Mouse (Mus musculus) adrenal gland, postnatal 4 days (tissue): ENCODE measurements at regions not wholly inside any gene's neighbourhood (a gene's known extent, or its start where the extent isn't known, plus 50 kb on each side); places are given as distances from the start of the nearest gene placed in this dataset. TPM values are rescaled to one million over a fixed set of nuclear protein-coding genes. Genes with fewer than 3 reads are reported as not detected.
A peak's percentile ranks its signal among the peaks of the same experiment; 100 is the strongest.

ENCODE experiments used
- DNase-seq, 2 experiments: peaks; one replicate each; pipeline ENCODE4 v3.0.0; 2021 to 2022; ENCODE audit warnings: low spot score in 2 of 2, mixed read lengths in 2 of 2
- microRNA-seq: library from miRNA; unstranded; fragments of <30 nt; microRNA quantifications from one replicate; pipeline ENCODE4 v1.2.0, GENCODE M21; 2021

DNA sequence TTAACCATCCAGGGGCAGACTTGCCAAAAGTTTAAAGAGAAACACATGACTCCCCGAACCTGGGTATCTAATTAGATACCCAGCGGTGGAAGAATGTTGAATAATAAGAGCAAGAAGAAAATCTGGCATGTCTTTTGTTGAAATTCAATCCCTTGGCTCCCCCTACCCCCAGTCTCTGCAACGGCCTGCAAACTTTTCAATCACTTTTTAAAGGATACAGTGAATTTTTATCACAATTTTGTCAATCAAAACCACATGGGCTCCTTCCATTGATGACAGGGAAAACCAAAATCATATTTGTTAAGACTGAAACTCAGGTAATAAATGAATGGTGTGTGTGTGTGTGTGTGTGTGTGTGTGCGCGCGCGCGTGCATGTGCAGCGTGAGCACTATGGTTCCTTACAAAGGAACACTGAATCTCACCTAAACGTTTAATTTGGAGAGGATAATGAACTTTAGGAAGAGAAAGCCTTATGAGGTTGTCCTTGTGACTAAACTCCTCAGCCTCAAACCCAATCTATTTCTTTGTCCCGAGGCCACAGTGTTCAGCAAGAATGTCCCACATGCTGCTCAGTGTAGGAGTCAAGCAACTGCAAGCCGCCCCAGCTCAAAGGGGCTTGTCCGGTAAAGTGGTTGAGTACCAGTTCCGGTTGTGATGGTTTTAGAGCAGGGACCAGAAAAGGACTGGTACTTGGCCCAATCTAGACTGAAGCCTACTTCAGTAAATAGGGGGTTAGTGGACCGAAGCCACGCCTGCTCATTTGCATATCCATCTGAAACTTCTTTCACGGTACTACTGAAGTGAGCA, 91.0 kb upstream of the Zfhx3 start:
- no peak for DNase-seq

DNA sequence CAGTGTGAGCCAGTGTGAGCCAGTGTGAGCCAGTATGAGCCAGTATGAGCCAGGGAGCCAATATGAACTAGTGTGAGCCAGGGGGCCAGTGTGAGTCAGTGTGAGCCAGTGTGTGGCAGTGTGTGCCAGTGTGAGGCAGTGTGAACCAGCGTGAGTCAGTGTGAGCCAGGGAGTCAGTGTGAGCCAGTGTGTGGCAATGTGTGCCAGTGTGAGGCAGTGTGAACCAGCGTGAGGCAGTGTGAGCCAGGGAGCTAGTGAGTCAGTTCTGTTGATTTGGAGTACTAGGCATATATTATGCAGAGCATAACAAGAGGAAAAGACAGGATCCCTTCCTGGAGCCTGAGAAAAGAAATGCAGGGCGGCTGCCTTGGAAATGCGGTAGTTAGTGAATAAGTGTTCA, 82.7 kb upstream of the Zfhx3 start:
- DNase-seq = no peak

DNA sequence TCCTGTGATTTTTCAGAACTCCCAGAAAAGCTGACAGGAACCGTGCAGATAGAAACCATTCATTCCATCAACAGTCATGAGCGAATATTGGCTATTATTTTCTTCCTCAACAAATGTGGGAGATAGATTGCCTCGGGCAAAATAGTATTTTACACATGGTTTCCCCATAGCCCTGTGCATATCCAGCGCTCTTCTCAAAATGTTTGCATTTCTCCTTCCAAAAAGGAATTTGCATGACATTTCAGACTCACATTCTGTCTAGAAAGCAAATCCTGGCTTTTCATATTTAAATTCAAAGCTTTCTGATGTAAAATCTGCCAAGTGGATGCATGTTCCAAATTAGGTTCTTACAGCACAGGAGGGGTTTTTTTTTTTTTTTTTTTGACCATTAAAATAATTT, 82.2 kb upstream of the Zfhx3 start:
- DNase-seq = no peak

DNA sequence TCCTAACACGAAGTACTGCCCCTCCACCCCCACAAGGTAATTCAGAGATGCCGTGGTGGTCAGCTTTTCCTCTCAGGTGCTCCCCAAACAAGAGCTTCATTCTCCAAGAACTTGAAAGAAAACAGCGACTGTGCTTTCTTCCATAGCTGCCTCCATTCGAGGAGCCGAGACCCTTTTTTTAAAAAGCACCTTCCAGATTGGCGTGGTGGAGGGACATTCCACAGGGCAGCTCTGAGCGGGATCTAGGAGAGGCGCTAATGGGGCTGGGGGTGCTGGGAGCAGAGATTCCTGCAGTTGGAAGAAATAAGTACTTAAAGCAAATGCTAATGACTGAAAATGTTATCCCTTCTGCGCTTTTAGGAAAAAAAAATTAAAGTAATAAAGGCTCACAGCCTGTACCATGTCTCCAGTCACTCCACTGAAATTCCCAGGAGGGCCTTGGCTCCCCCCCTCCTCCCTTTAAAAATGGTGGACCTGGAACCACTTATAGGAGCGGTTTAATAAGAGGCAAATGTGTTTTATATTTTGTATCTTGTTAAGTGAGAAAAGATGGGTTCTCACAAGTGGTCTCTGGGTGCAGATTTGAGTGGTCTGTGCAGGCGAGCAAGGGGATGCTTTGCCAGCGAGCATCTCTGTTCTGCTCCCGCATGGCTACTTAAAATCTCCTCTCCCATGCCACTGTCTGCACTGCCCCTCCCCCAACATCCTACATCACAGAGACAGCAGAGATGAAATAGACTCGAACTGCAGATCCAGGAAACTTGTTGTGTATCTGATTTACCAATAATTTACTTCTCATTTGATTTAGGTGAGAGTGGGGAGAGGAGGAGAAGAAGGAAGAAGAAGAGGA, 77.4 kb upstream of the Zfhx3 start:
- DNase-seq = no peak

DNA sequence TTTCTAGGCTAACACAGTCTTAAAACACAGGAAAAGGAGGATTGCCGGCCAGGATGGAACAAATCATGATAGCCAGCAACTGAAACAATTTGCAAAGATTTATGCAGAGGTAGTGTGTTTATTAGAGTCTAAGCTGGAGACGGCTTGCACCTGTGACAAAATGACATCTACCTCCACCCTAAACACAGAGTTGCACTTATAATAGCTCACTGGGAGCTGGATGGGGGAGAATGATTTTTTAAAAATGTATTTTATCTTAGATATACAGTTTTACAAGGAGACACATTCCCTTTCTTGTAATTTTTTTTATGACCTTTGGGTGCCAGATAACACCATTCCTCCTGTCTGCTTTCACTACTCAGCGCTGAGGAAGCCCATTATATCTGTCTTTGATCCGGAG, 76.7 kb upstream of the Zfhx3 start:
- DNase-seq = no peak

DNA sequence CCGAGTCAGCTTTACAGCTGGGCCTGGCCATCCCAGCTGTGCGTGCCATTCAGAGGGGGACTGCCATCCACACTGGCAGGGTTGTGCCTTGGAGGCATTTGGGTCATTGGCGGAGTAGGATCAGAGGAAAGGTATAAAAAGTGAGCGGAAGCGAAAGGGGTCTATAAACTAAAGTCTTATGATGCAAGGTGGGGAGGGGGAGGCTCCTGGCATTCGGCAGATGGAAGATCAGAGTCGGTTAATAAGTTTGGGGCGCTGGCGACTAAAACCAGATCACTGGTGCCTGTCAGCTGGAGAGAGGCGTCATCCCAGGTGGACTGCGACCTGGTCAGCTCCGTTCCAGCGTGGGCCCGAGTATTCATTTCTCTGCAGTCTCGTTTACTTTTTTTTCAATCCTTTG, 70.7 kb upstream of the Zfhx3 start:
- DNase-seq = no peak

DNA sequence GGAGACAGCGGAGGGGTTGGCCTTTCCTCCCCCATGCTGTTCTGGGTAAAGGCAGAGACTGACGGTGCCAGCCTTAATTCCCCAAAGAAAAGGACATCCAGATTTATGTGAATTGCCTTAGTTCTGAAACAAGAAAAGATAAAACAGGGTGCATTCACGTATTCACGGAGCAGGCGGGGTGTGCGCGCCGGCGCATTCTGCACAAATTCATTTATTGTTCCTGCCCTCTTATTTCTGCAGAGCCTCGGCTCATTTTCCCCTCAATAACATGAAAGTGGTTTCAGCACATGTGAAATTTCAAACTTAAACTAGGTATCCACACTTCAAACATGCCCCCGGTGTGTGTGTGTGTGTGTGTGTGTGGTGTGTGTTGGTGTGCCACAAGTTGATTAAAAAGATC, 70.3 kb upstream of the Zfhx3 start:
- no peak for DNase-seq

DNA sequence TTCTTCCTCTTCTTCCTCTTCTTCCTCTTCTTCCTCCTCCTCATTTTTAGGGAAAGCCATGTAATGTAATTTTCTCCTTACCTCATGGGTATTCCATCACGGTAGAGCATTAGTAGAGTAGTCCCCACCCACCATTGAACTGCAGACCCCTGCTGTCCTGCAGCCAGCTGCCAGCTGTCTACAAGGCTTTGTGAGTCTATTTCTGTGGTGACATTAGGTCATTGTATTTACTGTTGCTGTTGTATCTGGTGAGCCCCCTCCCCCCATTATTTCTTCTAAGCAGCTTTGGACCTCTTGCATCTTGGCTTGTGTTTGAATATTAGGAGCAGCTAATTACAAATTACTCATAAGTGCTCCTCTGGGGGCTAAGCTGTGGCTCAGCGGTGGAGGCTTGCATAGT, 66.0 kb upstream of the Zfhx3 start:
- DNase-seq = no peak

DNA sequence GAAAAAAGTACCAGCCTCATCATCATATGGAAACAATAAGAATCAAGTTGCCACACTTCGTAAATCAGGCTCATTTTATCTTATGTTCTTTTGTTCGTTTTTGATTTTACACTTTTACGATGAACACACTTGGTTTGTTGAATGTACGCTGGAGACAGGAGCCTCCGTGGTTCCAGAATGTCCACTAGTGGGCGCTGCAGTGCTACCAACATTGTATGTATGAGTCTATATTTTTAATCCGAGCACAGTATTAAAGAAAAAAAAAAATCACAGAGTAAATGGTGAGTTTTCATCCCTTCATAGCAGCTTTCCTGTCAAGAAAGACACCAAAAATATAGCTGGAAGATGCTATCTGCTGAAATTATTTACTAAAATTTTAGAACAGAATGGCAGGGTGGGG, 60.6 kb upstream of the Zfhx3 start:
- peak; percentile 11 to 44 for DNase-seq

DNA sequence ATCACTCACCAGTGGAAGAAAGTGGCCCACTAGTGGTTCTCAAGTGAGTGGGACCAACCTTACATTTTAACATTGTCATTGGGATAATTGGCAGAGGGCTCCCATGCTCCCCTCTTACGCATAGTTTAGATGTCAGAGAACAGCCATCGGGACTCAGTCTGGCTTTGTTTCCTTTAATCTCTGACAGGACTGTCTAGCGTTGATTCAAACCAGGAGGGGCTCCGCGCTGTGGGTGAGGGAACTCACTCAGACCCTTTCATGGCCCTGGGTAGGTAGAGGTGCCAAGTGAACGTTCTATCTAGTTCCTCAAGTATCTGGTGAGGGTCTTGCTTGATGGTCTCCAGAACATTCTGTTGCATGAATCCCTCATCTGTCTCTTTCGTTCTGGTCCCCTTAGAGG, 56.9 kb upstream of the Zfhx3 start:
- no peak for DNase-seq

DNA sequence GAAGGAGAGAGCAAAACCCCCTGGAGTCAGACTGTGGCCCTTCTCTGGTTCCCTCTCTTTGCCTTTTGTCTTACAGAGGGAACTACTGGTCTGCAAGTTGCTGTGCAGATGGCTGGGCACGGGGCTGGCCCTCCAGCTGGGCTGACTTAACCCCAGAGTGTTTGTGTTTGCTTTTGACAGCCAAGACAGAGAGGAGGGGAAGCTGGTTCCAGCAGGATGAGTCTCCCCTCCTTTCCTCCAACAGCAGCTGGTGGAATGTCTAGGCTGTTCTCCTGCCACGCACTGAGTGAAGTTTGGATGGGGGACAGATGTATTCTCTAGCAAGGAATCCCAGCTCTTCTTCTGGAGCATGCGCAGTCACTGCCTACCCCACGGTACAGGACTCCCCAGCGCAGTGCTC, 56.5 kb upstream of the Zfhx3 start:
- DNase-seq = no peak

DNA sequence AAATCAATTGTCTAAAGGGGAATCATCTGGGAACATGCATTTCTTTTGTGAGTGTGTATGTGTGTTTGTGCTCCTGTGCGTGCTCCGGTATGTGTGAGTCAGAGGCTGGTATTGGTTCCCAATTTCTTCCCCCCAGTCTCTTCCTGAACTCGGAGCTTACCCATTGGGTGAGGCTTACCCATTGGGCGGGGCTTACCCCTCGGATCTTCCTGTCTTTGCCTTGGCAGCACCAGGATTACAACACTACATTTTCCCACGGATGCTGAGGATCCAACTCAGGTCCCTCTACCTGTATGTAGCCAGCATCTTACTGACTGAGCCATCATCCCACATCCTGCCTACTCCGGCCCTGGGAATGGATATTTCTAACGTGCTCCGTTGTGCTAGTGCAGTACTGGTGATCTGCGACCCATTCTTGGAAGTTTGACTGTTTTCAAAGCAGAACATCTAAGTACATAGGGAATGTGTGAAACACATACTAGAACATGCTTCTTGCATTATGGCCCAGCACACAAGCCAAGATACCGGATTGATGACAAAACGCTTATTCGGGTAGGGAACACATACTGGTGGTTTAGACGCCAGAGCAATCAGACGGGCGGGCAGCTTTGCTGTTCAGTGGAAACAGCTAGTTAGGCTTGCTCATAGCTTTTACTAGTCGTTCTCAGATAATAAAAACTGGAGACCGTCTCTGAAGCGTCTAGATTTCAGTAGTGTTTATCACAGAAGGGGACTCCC, 55.8 kb upstream of the Zfhx3 start:
- no peak for DNase-seq

DNA sequence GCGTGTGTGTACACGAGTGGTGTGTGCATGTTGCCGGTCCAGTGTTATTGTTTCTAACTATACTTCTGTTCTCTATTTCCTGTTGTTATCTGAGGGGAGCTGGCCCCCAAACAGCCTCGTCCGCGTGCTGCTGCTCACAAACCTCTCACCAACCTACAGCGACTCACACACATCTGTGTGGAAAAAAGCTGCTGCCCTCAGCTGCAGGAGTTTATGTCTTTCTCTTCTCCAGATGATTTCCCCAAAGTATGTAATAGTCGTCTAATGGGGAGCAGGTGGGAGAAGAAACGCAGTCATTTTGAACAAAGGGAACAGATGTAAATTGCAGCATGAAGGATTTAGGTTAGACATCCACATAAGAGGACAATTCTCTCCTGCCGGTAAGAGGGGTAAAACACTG, 55.1 kb upstream of the Zfhx3 start:
- no peak for DNase-seq

DNA sequence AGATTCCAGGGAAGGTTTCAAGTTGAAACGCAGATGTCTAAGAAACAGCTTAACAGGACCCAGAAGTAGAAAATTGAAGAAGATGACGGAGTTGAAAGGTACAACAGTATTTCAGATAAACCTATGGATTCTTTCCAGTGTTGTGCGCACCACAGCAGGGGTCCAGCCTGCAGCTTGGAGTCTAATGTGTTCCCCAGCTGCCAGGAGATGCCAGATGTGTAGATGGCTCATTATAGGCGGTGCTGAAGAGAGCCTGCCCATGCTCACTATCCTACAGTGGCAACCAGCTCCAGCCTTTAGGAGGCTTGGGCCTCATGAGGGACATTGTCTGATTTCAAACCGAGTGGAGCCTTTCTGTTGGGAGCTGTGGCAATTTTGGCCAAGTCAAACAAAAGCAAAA, 51.5 kb upstream of the Zfhx3 start:
- DNase-seq = no peak

Small RNA genes in the stretch of these regions (microRNA-seq; reads per million reads assigned to microRNA genes)
- gene Gm22825 (not detected), gene Gm23646 (not detected)
